Mouse (Mus musculus) kidney, postnatal 36 days (tissue): ENCODE measurements around the gene Meox2.
"Not testable (repeated sequence)": the region's sequence is repeated elsewhere in the genome, so short reads cannot be mapped to it uniquely, and the experiment has no call there.

Experiments
- DNase-seq, 2 experiments: peaks; one replicate each; pipeline ENCODE4 v3.0.0; 2021 to 2022; ENCODE audit warnings: mixed read lengths in 2 of 2

Meox2 gene

GRCm38 (mm10) chr12:37108390-37108738, at the start of gene Meox2:
TSS of gene Meox2 (plus strand) at chr12:37108540.
- DNase-seq = peak in 1 of 2 experiments; percentile 10

GRCm38 (mm10) chr12:37072636-37073035, 35.7 kb upstream of the Meox2 start:
- no peak for DNase-seq

GRCm38 (mm10) chr12:37077308-37077707, 31.0 kb upstream of the Meox2 start:
- DNase-seq = peak in 1 of 2 experiments; percentile 5

GRCm38 (mm10) chr12:37080005-37080404, 28.3 kb upstream of the Meox2 start:
- DNase-seq = not testable (repeated sequence)

- DNase-seq = no peak
Observed at GRCm38 (mm10) chr12:37106541-37106940, 1.8 kb upstream of the Meox2 start.

GRCm38 (mm10) chr12:37107150-37107549, 1.2 kb upstream of the Meox2 start:
- no peak for DNase-seq

GRCm38 (mm10) chr12:37107713-37108389, 489 bp upstream of the Meox2 start:
- DNase-seq = peak in 1 of 2 experiments; percentile 6

- peak in 1 of 2 experiments; percentile 3 for DNase-seq
Observed at GRCm38 (mm10) chr12:37108819-37109473, 606 bp downstream of the Meox2 start.

GRCm38 (mm10) chr12:37109474-37110012, 1.2 kb downstream of the Meox2 start:
- DNase-seq = peak in 1 of 2 experiments; percentile 2

- no peak for DNase-seq
Observed at GRCm38 (mm10) chr12:37110977-37111376, 2.6 kb downstream of the Meox2 start.

GRCm38 (mm10) chr12:37119246-37119645, 10.9 kb downstream of the Meox2 start:
- DNase-seq = no peak

- DNase-seq = no peak
Observed at GRCm38 (mm10) chr12:37123763-37124162, 15.4 kb downstream of the Meox2 start.

- no peak for DNase-seq
Observed at GRCm38 (mm10) chr12:37142080-37142703, 33.9 kb downstream of the Meox2 start.

GRCm38 (mm10) chr12:37143879-37144278, 35.5 kb downstream of the Meox2 start:
- DNase-seq = no peak

GRCm38 (mm10) chr12:37167742-37168141, 59.4 kb downstream of the Meox2 start:
- no peak for DNase-seq

GRCm38 (mm10) chr12:37173324-37173723, 65.0 kb downstream of the Meox2 start:
- no peak for DNase-seq

- DNase-seq = peak; percentile 16 to 53
Observed at GRCm38 (mm10) chr12:37183689-37184088, 75.3 kb downstream of the Meox2 start.

GRCm38 (mm10) chr12:37188940-37189488, 80.7 kb downstream of the Meox2 start:
- DNase-seq = no peak
